Mouse (Mus musculus): ENCODE data around the gene Olig2. TPM values are rescaled to one million over a fixed set of nuclear protein-coding genes. Genes with fewer than 3 reads are reported as not detected.

The Olig2 gene
- not detected in 2 replicates for total RNA-seq (2023)

DNA sequence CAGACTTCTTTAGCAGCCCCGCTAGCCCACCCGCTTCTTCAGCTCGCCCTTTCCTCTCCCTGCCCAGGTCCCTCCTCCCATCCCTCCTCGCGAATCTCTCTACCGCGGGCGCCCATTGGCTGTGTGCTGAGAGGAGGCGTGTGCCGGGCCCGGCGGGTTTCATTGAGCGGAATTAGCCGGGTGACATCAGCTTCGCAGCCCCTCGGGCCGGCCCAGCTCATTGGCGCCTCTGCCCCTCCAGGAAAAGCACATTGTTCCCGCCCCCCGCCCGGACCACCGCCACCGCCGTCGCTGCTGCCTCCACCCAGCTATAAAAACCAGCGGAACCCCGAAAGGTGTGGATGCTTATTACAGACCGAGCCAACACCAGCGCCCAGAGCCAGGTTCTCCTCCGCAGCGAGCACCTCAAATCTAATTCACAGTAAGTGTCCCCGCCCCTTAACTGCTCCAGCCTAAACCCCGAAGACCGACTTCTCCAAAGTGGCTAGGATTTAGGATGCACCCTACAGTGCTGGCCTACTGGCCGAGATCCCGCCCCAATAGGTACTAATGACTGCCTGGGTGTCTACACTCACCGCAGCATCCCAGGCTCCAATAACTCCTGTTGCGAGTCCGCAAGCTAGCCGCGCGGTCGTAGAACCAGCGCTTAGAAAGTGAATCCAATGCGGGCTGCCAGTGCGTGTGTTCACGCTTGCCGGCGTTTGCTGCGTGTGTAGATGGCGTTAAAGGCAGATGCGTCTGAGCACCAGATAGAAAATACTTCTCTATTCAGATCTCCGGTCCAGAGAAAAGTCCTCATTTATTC is at the start of gene Olig2:
TSS of gene Olig2 (plus strand) at position 225 of the 805 bp plus-strand sequence.

DNA sequence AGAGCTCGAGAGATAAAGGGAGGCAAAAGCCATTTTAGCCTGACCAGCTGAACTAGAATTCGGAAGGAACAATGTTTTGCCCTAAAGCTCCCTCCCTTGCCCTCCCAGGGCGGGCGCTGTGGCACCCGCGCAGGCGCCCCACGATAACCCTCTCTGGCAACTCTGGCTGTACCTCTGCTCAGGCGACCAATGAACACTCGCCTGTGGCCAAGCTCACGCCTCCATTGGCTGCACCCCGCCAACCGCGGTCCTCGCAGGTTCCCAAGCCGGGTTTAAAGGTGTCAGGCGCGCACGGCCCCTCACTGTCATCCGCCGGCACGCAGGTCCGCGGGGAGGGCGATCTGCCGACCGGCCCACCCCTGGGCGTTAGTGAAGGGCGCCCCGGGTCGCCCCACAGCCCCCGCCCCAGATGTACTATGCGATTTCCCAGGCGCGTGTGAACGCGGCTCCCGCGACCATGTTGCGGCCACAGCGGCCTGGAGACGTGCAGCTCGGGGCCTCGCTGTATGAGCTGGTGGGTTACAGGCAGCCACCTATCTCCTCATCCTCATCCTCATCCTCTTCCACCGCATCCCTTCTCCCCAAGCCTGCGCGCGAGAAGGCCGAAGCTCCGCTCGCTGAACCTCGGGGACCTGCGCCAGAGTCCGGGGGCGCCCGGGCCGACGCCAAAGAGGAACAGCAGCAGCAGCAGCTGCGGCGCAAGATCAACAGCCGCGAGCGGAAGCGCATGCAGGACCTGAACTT is 44.4 kb downstream of the Olig2 start, which contains the start of gene Olig1:
TSS of gene Olig1 (plus strand) at position 305 of the 744 bp plus-strand sequence.

Other genes starting within 250 kb of the Olig2 start
- gene Synj1, start 214.1 kb upstream of the Olig2 start, total RNA-seq (2023) = 144 and 159 TPM in 2 replicates
- 65.4 and 87.1 TPM in 2 replicates for gene Paxbp1, start 180.9 kb upstream of the Olig2 start, total RNA-seq (2023)
- gene 4932438H23Rik, start 130.3 kb upstream of the Olig2 start, total RNA-seq (2023) = not detected in 2 replicates
- gene Olig1, start 44.3 kb downstream of the Olig2 start, total RNA-seq (2023) = not detected in 2 replicates
- gene Ifnar2, start 147.3 kb downstream of the Olig2 start, total RNA-seq (2023) = 131 and 175 TPM in 2 replicates
- 0.54 TPM in 1 of 2 replicates, not detected in the other for gene Gm21970, start 166.3 kb downstream of the Olig2 start, total RNA-seq (2023)
- gene Il10rb, start 180.7 kb downstream of the Olig2 start, total RNA-seq (2023) = 72.8 and 76.9 TPM in 2 replicates

All from neutrophil, adult 65 days (primary cell).